Mouse (Mus musculus) heart, postnatal 0 days (tissue): Measurements from ENCODE around the gene Cbx8.

Experiments
- CTCF ChIP-seq: IDR thresholded peaks from 2 replicates; pipeline ENCODE4 v1.5.1; 2016; ENCODE audit warnings: antibody characterized with exemption, control low read depth, low read depth
- EP300 ChIP-seq: IDR thresholded peaks from 2 replicates; pipeline ENCODE4 v1.6.1; 2016; ENCODE audit warnings: antibody characterized with exemption, low read depth

DNA sequence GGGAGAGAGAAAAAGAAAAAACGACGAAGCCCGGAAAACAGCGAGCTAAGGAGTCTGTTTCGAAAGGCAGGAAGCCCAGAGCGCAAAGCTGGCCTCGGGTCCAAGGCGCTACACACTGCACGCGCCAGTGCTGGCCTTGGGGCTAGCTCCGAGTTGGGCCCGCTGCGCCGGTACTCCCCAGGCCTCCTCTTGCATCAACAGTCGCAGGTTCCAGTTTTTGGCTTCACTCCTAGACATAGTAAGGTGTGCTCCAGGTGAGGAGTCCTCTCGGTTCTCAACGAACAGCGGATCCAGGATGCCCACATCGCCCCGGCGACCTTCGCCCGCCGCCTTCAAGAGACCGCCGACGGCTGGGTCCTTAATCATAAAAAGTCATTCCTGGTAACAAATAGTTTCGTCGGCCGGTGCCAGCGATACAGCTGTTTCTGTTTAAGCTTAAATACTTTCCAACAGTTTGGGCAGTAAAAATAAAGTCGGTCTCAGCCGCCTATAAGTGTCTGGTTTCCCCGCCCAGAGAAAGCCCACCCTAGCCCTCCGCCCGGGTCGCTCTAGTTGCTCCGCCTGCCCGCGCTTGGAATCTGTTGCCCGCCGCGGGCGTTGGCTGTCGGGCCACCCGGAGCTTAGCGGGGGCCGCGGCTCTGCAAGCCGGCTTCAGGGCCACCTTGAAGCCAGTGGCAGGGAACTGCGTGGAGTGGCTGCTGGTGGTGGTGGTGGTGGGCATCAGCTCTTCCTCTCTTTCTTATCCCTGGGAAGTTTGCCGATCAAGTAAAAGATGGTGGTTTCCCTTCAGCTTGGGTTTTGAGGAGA lies 1.9 kb upstream of the Cbx8 start:
- TF ChIP-seq EP300 = no peak
- no peak for TF ChIP-seq CTCF
